Mouse (Mus musculus): ENCODE measurements around the gene Ankle1.

DNA sequence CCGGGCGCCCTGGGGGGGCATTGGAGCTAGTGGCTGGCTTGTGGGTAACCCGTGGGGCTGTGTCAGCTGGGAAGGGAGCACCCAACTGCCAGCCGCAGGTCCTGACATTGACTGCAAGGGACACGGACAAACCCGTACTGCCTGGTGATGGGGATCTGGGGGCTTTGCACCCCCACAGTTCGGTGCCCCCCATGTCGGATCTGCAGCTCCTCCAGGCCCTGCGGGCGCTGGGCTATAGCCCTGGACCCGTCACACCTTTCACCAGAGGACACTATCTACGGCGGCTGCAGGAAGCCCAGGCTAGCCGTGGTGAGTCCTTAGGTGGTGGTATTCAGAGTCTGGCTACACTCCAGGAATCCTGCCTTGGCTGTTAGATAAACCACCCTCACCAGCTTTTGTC lies 1.6 kb downstream of the Ankle1 start:
- TF ChIP-seq POLR2A (IDR thresholded peaks at IDR 0.05; ENCODE audit: extremely low read depth, insufficient read depth, low read length) = no peak
- no peak for TF ChIP-seq CTCF (IDR thresholded peaks at IDR 0.05; ENCODE audit: extremely low read depth, insufficient read depth, low read length)
